Comparison of ENCODE assay signal across 8 mouse cellular contexts in genomic region chr17:68841097-68841891, GRCm38 (mm10). TPM values are rescaled to one million over a fixed set of nuclear protein-coding genes. Genes with fewer than 3 reads are reported as not detected.
DNase-seq lines count a peak whose midpoint lies in the region; ATAC-seq and TF ChIP-seq lines count a peak whose summit lies in the region.

No protein-coding gene starts in this region.

- H3K36me3 ChIP-seq in embryonic facial prominence, embryonic 10.5 days (replicated peaks), result no peaks in the 10 kb centered on the region
- no peaks in the 10 kb centered on the region for H3K36me3 ChIP-seq in limb, embryonic 14.5 days (ENCODE audit: control insufficient read depth, insufficient read depth, low read length)
- H3K36me3 ChIP-seq in midbrain, embryonic 16.5 days (ENCODE audit: control insufficient read depth, insufficient read depth, low read length), result no peaks in the 10 kb centered on the region

- WGBS in embryonic facial prominence, embryonic 10.5 days, result under 1% methylated on average over 75 of the region's 75 CpGs
- WGBS in limb, embryonic 14.5 days, result under 1% methylated on average over 50 of the region's 75 CpGs
- under 1% methylated on average over 69 of the region's 75 CpGs for WGBS in midbrain, embryonic 16.5 days

- peaks cover 45% of the 10 kb centered on the region for H3K4me1 ChIP-seq in embryonic facial prominence, embryonic 10.5 days
- H3K4me1 ChIP-seq in limb, embryonic 14.5 days (ENCODE audit: control insufficient read depth, insufficient read depth, low read length), result peaks cover 33% of the 10 kb centered on the region
- peaks cover 29% of the 10 kb centered on the region for H3K4me1 ChIP-seq in midbrain, embryonic 16.5 days (ENCODE audit: control insufficient read depth, insufficient read depth, low read length)

- peak overlapping the region; percentile 73 for H3K27ac ChIP-seq in embryonic facial prominence, embryonic 10.5 days (replicated peaks)
- H3K27ac ChIP-seq in limb, embryonic 14.5 days (replicated peaks; ENCODE audit: low read depth, low read length), result no peak overlapping the region
- H3K27ac ChIP-seq in midbrain, embryonic 16.5 days (ENCODE audit: low read length), result peak overlapping the region; percentile 41

- no peak for TF ChIP-seq POLR2A in limb, embryonic 14.5 days (IDR thresholded peaks at IDR 0.05; ENCODE audit: borderline replicate concordance, extremely low read depth, insufficient read depth, insufficient read length)

- ATAC-seq in granulocyte monocyte progenitor cell, adult 5-6 weeks (replicated peaks; ENCODE audit: poor library complexity, severe bottlenecking), result peak; percentile 57
- ATAC-seq in limb, embryonic 14.5 days (ENCODE audit: low FRiP score, low read depth), result peak; percentile 55
- peak; percentile 55 for ATAC-seq in midbrain, embryonic 16.5 days

- H3K27me3 ChIP-seq in embryonic facial prominence, embryonic 10.5 days (replicated peaks; ENCODE audit: low read depth, poor library complexity, severe bottlenecking), result peaks cover 76% of the 10 kb centered on the region
- peaks cover 35% of the 10 kb centered on the region for H3K27me3 ChIP-seq in limb, embryonic 14.5 days (ENCODE audit: control insufficient read depth, insufficient read depth, low read length)
- peaks cover 5% of the 10 kb centered on the region; the same call in 1 of the 2 replicates for H3K27me3 ChIP-seq in midbrain, embryonic 16.5 days (ENCODE audit: control insufficient read depth, insufficient read depth, low read depth, low read length)

- no peaks in the 10 kb centered on the region for H3K9me3 ChIP-seq in embryonic facial prominence, embryonic 10.5 days
- no peaks in the 10 kb centered on the region for H3K9me3 ChIP-seq in limb, embryonic 14.5 days (ENCODE audit: control insufficient read depth, low read length)
- no peaks in the 10 kb centered on the region for H3K9me3 ChIP-seq in midbrain, embryonic 16.5 days (replicated peaks; ENCODE audit: control insufficient read depth, low read length, poor library complexity, severe bottlenecking)

- H3K4me3 ChIP-seq in embryonic facial prominence, embryonic 10.5 days, result peak overlapping the region; percentile 68
- peak overlapping the region; percentile 57 for H3K4me3 ChIP-seq in limb, embryonic 14.5 days (replicated peaks; ENCODE audit: low read length)
- H3K4me3 ChIP-seq in midbrain, embryonic 16.5 days (ENCODE audit: low read depth, low read length), result peak overlapping the region; percentile 55

- H3K9ac ChIP-seq in limb, embryonic 14.5 days (ENCODE audit: low read depth, low read length, severe bottlenecking), result peak overlapping the region; percentile 66
- peak overlapping the region; percentile 76 for H3K9ac ChIP-seq in midbrain, embryonic 16.5 days (ENCODE audit: low read depth, low read length)

- peak overlapping the region; percentile 99 for H3K4me2 ChIP-seq in limb, embryonic 14.5 days (replicated peaks; ENCODE audit: low read depth, low read length, severe bottlenecking)
- H3K4me2 ChIP-seq in midbrain, embryonic 16.5 days (ENCODE audit: low read length), result peak overlapping the region; percentile 96

- peak; percentile 58 for DNase-seq in brain, adult 2 months (ENCODE audit: low read depth, low spot score)
- peak; percentile 83 for DNase-seq in embryonic facial prominence, embryonic 10.5 days (ENCODE audit: low spot score)
- DNase-seq in kidney, adult 18-20 months, result peak; percentile 65
- DNase-seq in limb, embryonic 14.5 days (ENCODE audit: low spot score), result peak; percentile 15
- peak; percentile 78 for DNase-seq in testis, postnatal 10 days (ENCODE audit: low spot score)
- no peak for DNase-seq in MN1 (ENCODE audit: low spot score)

RNA-seq across cellular contexts. Expression of gene Tmem200c, which starts 14.9 kb away (rescaled TPM):
- 1.5 and 1.6 TPM in 2 replicates for polyA plus RNA-seq in embryonic facial prominence, embryonic 10.5 days (2016; fragmentation: Nextera tagmentation; extraction: Ambion mirVana)
- not detected in 2 replicates for total RNA-seq in granulocyte monocyte progenitor cell, adult 5-6 weeks (2014; fragmentation: Nextera tagmentation)
- not detected in 2 replicates for total RNA-seq in granulocyte monocyte progenitor cell, adult 5-6 weeks (2017)
- 1.7 and 2.4 TPM in 2 replicates for polyA plus RNA-seq in limb, embryonic 14.5 days (2012; rRNA removed)
- polyA plus RNA-seq in limb, embryonic 14.5 days (2014; fragmentation: Nextera tagmentation; extraction: Ambion mirVana), result 1.3 and 1.5 TPM in 2 replicates
- 2.9 and 3.1 TPM in 2 replicates for polyA plus RNA-seq in midbrain, embryonic 16.5 days (2015; fragmentation: Nextera tagmentation; extraction: Ambion mirVana)
